Mouse (Mus musculus): ENCODE results near the gene Pramef8. TPM values are rescaled to one million over a fixed set of nuclear protein-coding genes. Genes with fewer than 3 reads are reported as not detected.

The Pramef8 gene
- polyA plus RNA-seq (2014; fragmentation: Illumina TruSeq; extraction: RNeasy Lipid Tissue Mini Kit (QIAGEN cat#74804); ENCODE audit: low read depth, low replicate concordance), result 16.9 TPM

DNA sequence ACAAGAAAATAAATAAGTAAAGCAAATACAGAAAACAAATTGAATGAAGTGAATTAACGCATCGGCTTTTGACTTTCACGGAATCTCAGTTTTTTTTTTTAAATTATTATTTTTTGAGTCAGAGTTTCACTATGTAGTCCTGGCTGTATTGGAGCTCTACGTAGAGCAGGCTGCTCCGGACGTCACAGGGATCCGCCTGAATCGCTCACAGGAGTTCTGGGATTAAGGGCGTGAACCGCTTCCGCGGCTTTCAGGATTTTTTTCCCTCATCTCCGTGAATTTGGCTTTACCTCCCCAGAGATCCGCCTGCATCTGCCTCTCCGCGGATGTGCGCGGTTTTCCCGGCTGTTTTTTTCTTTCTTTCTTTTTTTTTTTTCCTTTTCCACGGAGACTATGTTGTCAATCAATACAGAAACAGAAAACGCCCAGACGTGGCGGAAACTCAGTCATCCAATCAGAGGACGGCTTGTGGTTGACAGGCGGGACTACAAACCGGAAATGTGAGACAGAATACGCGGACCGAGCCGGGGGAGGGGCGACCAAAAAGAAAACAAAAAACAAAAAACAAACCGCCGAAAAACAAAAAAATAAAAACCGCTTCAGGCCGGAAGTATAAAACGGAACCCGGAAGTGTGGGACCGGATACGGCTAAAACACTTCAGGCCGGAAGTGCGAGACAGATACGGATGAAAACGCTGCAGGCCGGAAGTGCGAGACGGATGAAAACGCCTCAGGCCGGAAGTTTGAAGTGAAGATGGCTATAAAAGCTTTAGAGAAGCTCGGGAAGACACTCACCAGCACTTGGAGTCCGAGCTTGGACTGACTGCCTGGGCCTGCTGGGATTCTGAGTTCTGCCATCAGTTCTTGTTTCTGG lies at the start of gene Pramef8:
TSS of gene Pramef8 (plus strand) at position 208 of the 874 bp plus-strand sequence.

DNA sequence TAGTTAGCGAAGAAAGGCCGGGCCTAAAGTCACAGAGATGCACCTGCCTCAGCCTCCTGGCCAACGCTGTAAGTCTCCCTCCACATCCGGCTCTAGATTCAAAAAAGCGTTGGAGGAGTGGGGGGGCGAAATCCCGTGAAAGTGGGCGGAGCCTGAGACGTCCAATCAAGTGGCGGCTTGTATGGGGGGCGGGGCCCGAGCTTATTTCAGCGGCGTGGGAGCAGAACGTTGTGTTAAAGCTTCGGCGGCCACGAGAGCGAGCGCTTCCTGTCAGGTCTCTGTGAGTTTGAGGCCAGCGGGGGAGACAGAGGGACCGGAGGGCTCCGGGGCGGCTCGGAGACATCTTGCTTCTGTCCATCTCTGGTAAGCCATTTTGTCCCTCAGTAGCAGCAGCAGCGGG lies 18.0 kb upstream of the Pramef8 start, which contains the start of gene Pramel1:
TSS of gene Pramel1 (plus strand) at position 248 of the 400 bp plus-strand sequence.

DNA sequence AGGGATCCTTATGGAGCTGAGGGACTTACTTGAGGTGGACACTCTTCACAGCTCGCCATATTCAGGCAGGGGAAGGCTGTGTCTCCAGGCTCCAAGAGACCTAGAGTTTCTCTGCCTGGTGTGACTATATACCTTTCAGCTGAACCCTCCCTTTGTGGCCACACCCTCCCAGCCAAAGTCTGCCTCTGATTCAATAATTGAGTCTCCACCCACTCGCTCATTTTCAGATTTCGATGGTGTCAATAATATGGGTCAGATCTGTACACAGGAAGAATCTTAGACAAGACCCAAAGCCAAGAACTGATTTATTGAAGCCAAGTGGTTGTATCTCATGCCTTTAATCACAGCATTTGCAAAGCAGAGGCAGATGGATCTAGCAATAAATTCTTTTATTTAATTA lies 38.0 kb downstream of the Pramef8 start, which contains the start of gene Oog4:
TSS of gene Oog4 (minus strand) at position 101 of the 400 bp plus-strand sequence.

Other genes with a start within 250 kb of the Pramef8 start
- 17.2 TPM for gene Prdm2, start 199.4 kb upstream of the Pramef8 start, polyA plus RNA-seq (2014; fragmentation: Illumina TruSeq; extraction: RNeasy Lipid Tissue Mini Kit (QIAGEN cat#74804); ENCODE audit: low read depth, low replicate concordance)
- gene Pdpn, start 112.9 kb upstream of the Pramef8 start, polyA plus RNA-seq (2014; fragmentation: Illumina TruSeq; extraction: RNeasy Lipid Tissue Mini Kit (QIAGEN cat#74804); ENCODE audit: low read depth, low replicate concordance), result 15.0 TPM
- not detected for gene Lrrc38, start 62.7 kb upstream of the Pramef8 start, polyA plus RNA-seq (2014; fragmentation: Illumina TruSeq; extraction: RNeasy Lipid Tissue Mini Kit (QIAGEN cat#74804); ENCODE audit: low read depth, low replicate concordance)
- gene Pramel1, start 18.0 kb upstream of the Pramef8 start, polyA plus RNA-seq (2014; fragmentation: Illumina TruSeq; extraction: RNeasy Lipid Tissue Mini Kit (QIAGEN cat#74804); ENCODE audit: low read depth, low replicate concordance), result not detected
- not detected for gene Oog4, start 37.9 kb downstream of the Pramef8 start, polyA plus RNA-seq (2014; fragmentation: Illumina TruSeq; extraction: RNeasy Lipid Tissue Mini Kit (QIAGEN cat#74804); ENCODE audit: low read depth, low replicate concordance)
- not detected for gene Gm13043, start 98.9 kb downstream of the Pramef8 start, polyA plus RNA-seq (2014; fragmentation: Illumina TruSeq; extraction: RNeasy Lipid Tissue Mini Kit (QIAGEN cat#74804); ENCODE audit: low read depth, low replicate concordance)
- not detected for gene Gm13040, start 123.5 kb downstream of the Pramef8 start, polyA plus RNA-seq (2014; fragmentation: Illumina TruSeq; extraction: RNeasy Lipid Tissue Mini Kit (QIAGEN cat#74804); ENCODE audit: low read depth, low replicate concordance)
- not detected for gene BC080695, start 139.3 kb downstream of the Pramef8 start, polyA plus RNA-seq (2014; fragmentation: Illumina TruSeq; extraction: RNeasy Lipid Tissue Mini Kit (QIAGEN cat#74804); ENCODE audit: low read depth, low replicate concordance)
- gene Gm13057, start 139.3 kb downstream of the Pramef8 start, polyA plus RNA-seq (2014; fragmentation: Illumina TruSeq; extraction: RNeasy Lipid Tissue Mini Kit (QIAGEN cat#74804); ENCODE audit: low read depth, low replicate concordance), result not detected
- gene Gm13083, start 202.6 kb downstream of the Pramef8 start, polyA plus RNA-seq (2014; fragmentation: Illumina TruSeq; extraction: RNeasy Lipid Tissue Mini Kit (QIAGEN cat#74804); ENCODE audit: low read depth, low replicate concordance), result not detected
- not detected for gene Gm13088, start 244.8 kb downstream of the Pramef8 start, polyA plus RNA-seq (2014; fragmentation: Illumina TruSeq; extraction: RNeasy Lipid Tissue Mini Kit (QIAGEN cat#74804); ENCODE audit: low read depth, low replicate concordance)

Measured in sigmoid colon, adult 10 weeks (tissue).